Mouse (Mus musculus) spleen, adult 2 months (tissue): ENCODE measurements around the gene Rbms3.

ENCODE experiments used
- CTCF ChIP-seq: fragments of 200-500 bp; IDR thresholded peaks from 2 replicates; pipeline ENCODE4 v1.5.1; 2011; ENCODE audit warnings: mild to moderate bottlenecking, inconsistent platforms; ENCODE audit not compliant: insufficient read depth, insufficient read length, insufficient replicate concordance; ENCODE audit errors: extremely low read depth
- POLR2A ChIP-seq: fragments of 200-500 bp; IDR thresholded peaks from 2 replicates; pipeline ENCODE4 v1.6.1; 2011; ENCODE audit warnings: low read depth, low read length, inconsistent platforms

- TF ChIP-seq POLR2A (no peak), CTCF (no peak)
These were observed 730.3 kb downstream of the Rbms3 start for GRCm38 (mm10) chr9:116899403-116899802.
